Mouse (Mus musculus): ENCODE data around the gene Ostn. TPM values are rescaled to one million over a fixed set of nuclear protein-coding genes. Genes with fewer than 3 reads are reported as not detected.
"Not testable (repeated sequence)": the region's sequence is repeated elsewhere in the genome, so short reads cannot be mapped to it uniquely, and the experiment has no call there.

The Ostn gene
- not detected in 2 replicates for polyA plus RNA-seq (2014; fragmentation: Nextera tagmentation; extraction: Ambion mirVana)

GRCm38 (mm10) chr16:27307189-27307588 is at the start of gene Ostn:
Gene Ostn, plus strand, starts transcription at chr16:27307489.
- not testable (repeated sequence) for H3K36me3 ChIP-seq (replicated peaks; ENCODE audit: control insufficient read depth, insufficient read depth); H3K4me2 ChIP-seq (replicated peaks); H3K4me1 ChIP-seq (replicated peaks; ENCODE audit: control insufficient read depth, insufficient read depth, low read length); H3K9me3 ChIP-seq (ENCODE audit: control insufficient read depth, low read length); H3K9ac ChIP-seq; ATAC-seq (ENCODE audit: low FRiP score); H3K4me3 ChIP-seq (replicated peaks; ENCODE audit: low read length); DNase-seq (ENCODE audit: low spot score); H3K27ac ChIP-seq; H3K27me3 ChIP-seq (ENCODE audit: control insufficient read depth, insufficient read depth, low read length)
- WGBS, result 79% methylated on average over 4 of the region's 4 CpGs

GRCm38 (mm10) chr16:27268748-27269147 is 38.5 kb upstream of the Ostn start:
- WGBS, result 88% methylated on average over 4 of the region's 4 CpGs

GRCm38 (mm10) chr16:27287410-27287809 is 19.9 kb upstream of the Ostn start:
- no peak for ATAC-seq (ENCODE audit: low FRiP score)
- Histone ChIP-seq H3K9ac (no peak overlapping the region), H3K4me2 (replicated peaks) (no peak overlapping the region), H3K9me3 (ENCODE audit: control insufficient read depth, low read length) (no peaks in the 10 kb centered on the region), H3K4me3 (replicated peaks; ENCODE audit: low read length) (no peak overlapping the region), H3K4me1 (replicated peaks; ENCODE audit: control insufficient read depth, insufficient read depth, low read length) (no peaks in the 10 kb centered on the region), H3K27ac (no peak overlapping the region), H3K27me3 (ENCODE audit: control insufficient read depth, insufficient read depth, low read length) (no peaks in the 10 kb centered on the region), H3K36me3 (replicated peaks; ENCODE audit: control insufficient read depth, insufficient read depth) (no peaks in the 10 kb centered on the region)
- DNase-seq (ENCODE audit: low spot score), result no peak
- 89% methylated on average over 3 of the region's 3 CpGs for WGBS

More at GRCm38 (mm10) chr16:27268748-27269147, 38.5 kb upstream of the Ostn start:
- H3K4me2 ChIP-seq (replicated peaks), result no peak overlapping the region
- DNase-seq (ENCODE audit: low spot score) (no peak), ATAC-seq (ENCODE audit: low FRiP score) (no peak)
- no peak overlapping the region for H3K9ac ChIP-seq
- H3K36me3 ChIP-seq (replicated peaks; ENCODE audit: control insufficient read depth, insufficient read depth), result no peaks in the 10 kb centered on the region
- H3K27me3 ChIP-seq (ENCODE audit: control insufficient read depth, insufficient read depth, low read length), result no peaks in the 10 kb centered on the region
- no peaks in the 10 kb centered on the region for H3K9me3 ChIP-seq (ENCODE audit: control insufficient read depth, low read length)
- no peaks in the 10 kb centered on the region for H3K4me1 ChIP-seq (replicated peaks; ENCODE audit: control insufficient read depth, insufficient read depth, low read length)
- no peak overlapping the region for H3K4me3 ChIP-seq (replicated peaks; ENCODE audit: low read length)
- H3K27ac ChIP-seq, result no peak overlapping the region

- Histone ChIP-seq H3K4me3 (replicated peaks; ENCODE audit: low read length) (no peak overlapping the region), H3K27me3 (ENCODE audit: control insufficient read depth, insufficient read depth, low read length) (no peaks in the 10 kb centered on the region), H3K36me3 (replicated peaks; ENCODE audit: control insufficient read depth, insufficient read depth) (no peaks in the 10 kb centered on the region), H3K27ac (no peak overlapping the region), H3K9me3 (ENCODE audit: control insufficient read depth, low read length) (no peaks in the 10 kb centered on the region), H3K4me2 (replicated peaks) (no peak overlapping the region), H3K4me1 (replicated peaks; ENCODE audit: control insufficient read depth, insufficient read depth, low read length) (no peaks in the 10 kb centered on the region), H3K9ac (no peak overlapping the region)
- WGBS, result 93% methylated on average over 3 of the region's 3 CpGs
- no peak for DNase-seq (ENCODE audit: low spot score)
- ATAC-seq (ENCODE audit: low FRiP score), result no peak
Measured at GRCm38 (mm10) chr16:27296508-27296907, 10.8 kb upstream of the Ostn start.

GRCm38 (mm10) chr16:27296929-27297328 is 10.4 kb upstream of the Ostn start:
- H3K27me3 ChIP-seq (ENCODE audit: control insufficient read depth, insufficient read depth, low read length), result no peaks in the 10 kb centered on the region
- DNase-seq (ENCODE audit: low spot score) (no peak), ATAC-seq (ENCODE audit: low FRiP score) (no peak)
- no peak overlapping the region for H3K4me2 ChIP-seq (replicated peaks)
- H3K27ac ChIP-seq, result no peak overlapping the region
- H3K9me3 ChIP-seq (ENCODE audit: control insufficient read depth, low read length), result no peaks in the 10 kb centered on the region
- no peaks in the 10 kb centered on the region for H3K4me1 ChIP-seq (replicated peaks; ENCODE audit: control insufficient read depth, insufficient read depth, low read length)
- WGBS, result 88% methylated on average over 2 of the region's 2 CpGs
- H3K36me3 ChIP-seq (replicated peaks; ENCODE audit: control insufficient read depth, insufficient read depth), result no peaks in the 10 kb centered on the region
- no peak overlapping the region for H3K4me3 ChIP-seq (replicated peaks; ENCODE audit: low read length)
- H3K9ac ChIP-seq, result no peak overlapping the region

- Histone ChIP-seq H3K9ac (no peak overlapping the region), H3K9me3 (ENCODE audit: control insufficient read depth, low read length) (no peaks in the 10 kb centered on the region), H3K27me3 (ENCODE audit: control insufficient read depth, insufficient read depth, low read length) (no peaks in the 10 kb centered on the region), H3K4me2 (replicated peaks) (no peak overlapping the region), H3K36me3 (replicated peaks; ENCODE audit: control insufficient read depth, insufficient read depth) (no peaks in the 10 kb centered on the region), H3K27ac (no peak overlapping the region), H3K4me3 (replicated peaks; ENCODE audit: low read length) (no peak overlapping the region), H3K4me1 (replicated peaks; ENCODE audit: control insufficient read depth, insufficient read depth, low read length) (no peaks in the 10 kb centered on the region)
- DNase-seq (ENCODE audit: low spot score) (no peak), ATAC-seq (ENCODE audit: low FRiP score) (no peak)
- WGBS, result 90% methylated on average over 1 of the region's 1 CpGs
Measured at GRCm38 (mm10) chr16:27319099-27319498, 11.8 kb downstream of the Ostn start.

- no peak for ATAC-seq (ENCODE audit: low FRiP score)
- H3K4me2 ChIP-seq (replicated peaks), result no peak overlapping the region
- H3K36me3 ChIP-seq (replicated peaks; ENCODE audit: control insufficient read depth, insufficient read depth), result no peaks in the 10 kb centered on the region
- no peak overlapping the region for H3K9ac ChIP-seq
- no peak for DNase-seq (ENCODE audit: low spot score)
- H3K27ac ChIP-seq, result no peak overlapping the region
- no peaks in the 10 kb centered on the region for H3K9me3 ChIP-seq (ENCODE audit: control insufficient read depth, low read length)
- H3K27me3 ChIP-seq (ENCODE audit: control insufficient read depth, insufficient read depth, low read length), result no peaks in the 10 kb centered on the region
- H3K4me3 ChIP-seq (replicated peaks; ENCODE audit: low read length), result no peak overlapping the region
- no peaks in the 10 kb centered on the region for H3K4me1 ChIP-seq (replicated peaks; ENCODE audit: control insufficient read depth, insufficient read depth, low read length)
Measured at GRCm38 (mm10) chr16:27322047-27322446, 14.8 kb downstream of the Ostn start.

GRCm38 (mm10) chr16:27326463-27326862 is 19.2 kb downstream of the Ostn start:
- 95% methylated on average over 2 of the region's 2 CpGs for WGBS
- no peak for DNase-seq (ENCODE audit: low spot score)
- H3K27ac ChIP-seq, result no peak overlapping the region
- H3K27me3 ChIP-seq (ENCODE audit: control insufficient read depth, insufficient read depth, low read length), result no peaks in the 10 kb centered on the region
- H3K4me2 ChIP-seq (replicated peaks), result no peak overlapping the region
- H3K36me3 ChIP-seq (replicated peaks; ENCODE audit: control insufficient read depth, insufficient read depth), result no peaks in the 10 kb centered on the region
- ATAC-seq (ENCODE audit: low FRiP score), result no peak
- H3K9ac ChIP-seq, result no peak overlapping the region
- H3K4me1 ChIP-seq (replicated peaks; ENCODE audit: control insufficient read depth, insufficient read depth, low read length), result no peaks in the 10 kb centered on the region
- no peaks in the 10 kb centered on the region for H3K9me3 ChIP-seq (ENCODE audit: control insufficient read depth, low read length)
- H3K4me3 ChIP-seq (replicated peaks; ENCODE audit: low read length), result no peak overlapping the region

GRCm38 (mm10) chr16:27347521-27347920 is 40.2 kb downstream of the Ostn start:
- no peak overlapping the region for H3K4me3 ChIP-seq (replicated peaks; ENCODE audit: low read length)

GRCm38 (mm10) chr16:27348359-27348758 is 41.1 kb downstream of the Ostn start:
- Histone ChIP-seq H3K4me2 (replicated peaks) (no peak overlapping the region), H3K4me3 (replicated peaks; ENCODE audit: low read length) (no peak overlapping the region), H3K4me1 (replicated peaks; ENCODE audit: control insufficient read depth, insufficient read depth, low read length) (no peaks in the 10 kb centered on the region), H3K27ac (no peak overlapping the region), H3K9ac (no peak overlapping the region), H3K27me3 (ENCODE audit: control insufficient read depth, insufficient read depth, low read length) (no peaks in the 10 kb centered on the region), H3K9me3 (ENCODE audit: control insufficient read depth, low read length) (no peaks in the 10 kb centered on the region), H3K36me3 (replicated peaks; ENCODE audit: control insufficient read depth, insufficient read depth) (no peaks in the 10 kb centered on the region)
- ATAC-seq (ENCODE audit: low FRiP score) (no peak), DNase-seq (ENCODE audit: low spot score) (no peak)
- 90% methylated on average over 1 of the region's 1 CpGs for WGBS

More at GRCm38 (mm10) chr16:27347521-27347920, 40.2 kb downstream of the Ostn start:
- no peak overlapping the region for H3K4me2 ChIP-seq (replicated peaks)
- WGBS, result 83% methylated on average over 3 of the region's 3 CpGs
- H3K4me1 ChIP-seq (replicated peaks; ENCODE audit: control insufficient read depth, insufficient read depth, low read length), result no peaks in the 10 kb centered on the region
- DNase-seq (ENCODE audit: low spot score), result no peak
- no peak overlapping the region for H3K9ac ChIP-seq
- H3K9me3 ChIP-seq (ENCODE audit: control insufficient read depth, low read length), result no peaks in the 10 kb centered on the region
- no peaks in the 10 kb centered on the region for H3K36me3 ChIP-seq (replicated peaks; ENCODE audit: control insufficient read depth, insufficient read depth)
- H3K27me3 ChIP-seq (ENCODE audit: control insufficient read depth, insufficient read depth, low read length), result no peaks in the 10 kb centered on the region
- no peak overlapping the region for H3K27ac ChIP-seq
- no peak for ATAC-seq (ENCODE audit: low FRiP score)
